Mouse (Mus musculus): ENCODE data around the gene Tacr2. TPM values are rescaled to one million over a fixed set of nuclear protein-coding genes. Genes with fewer than 3 reads are reported as not detected.

The Tacr2 gene
- total RNA-seq (2023) = not detected

DNA sequence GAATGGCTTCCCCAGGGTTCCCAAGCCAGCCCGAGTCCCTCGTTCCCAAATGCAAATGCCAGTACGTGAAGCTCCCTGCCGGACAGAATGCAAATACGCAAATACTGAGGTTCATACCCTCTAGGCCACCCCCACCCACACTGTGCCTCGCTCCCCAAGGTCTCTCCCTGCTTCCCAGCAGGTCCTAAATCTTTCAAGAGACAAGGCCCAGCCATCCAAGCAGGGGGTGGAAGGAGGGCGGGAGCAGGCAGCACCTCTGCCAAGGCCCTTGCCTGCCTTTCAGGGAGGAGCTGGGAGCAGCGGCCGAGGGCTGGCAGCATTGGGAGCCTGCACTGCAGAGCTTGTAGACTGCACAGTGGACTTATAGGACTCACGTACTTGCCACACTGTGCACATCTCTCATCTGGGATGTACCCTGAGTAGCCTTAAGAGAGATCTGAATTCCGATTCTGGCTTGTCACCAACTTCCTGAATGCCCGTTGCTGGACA lies at the start of gene Tacr2:
TSS of gene Tacr2 (plus strand) at position 439 of the 489 bp plus-strand sequence.

DNA sequence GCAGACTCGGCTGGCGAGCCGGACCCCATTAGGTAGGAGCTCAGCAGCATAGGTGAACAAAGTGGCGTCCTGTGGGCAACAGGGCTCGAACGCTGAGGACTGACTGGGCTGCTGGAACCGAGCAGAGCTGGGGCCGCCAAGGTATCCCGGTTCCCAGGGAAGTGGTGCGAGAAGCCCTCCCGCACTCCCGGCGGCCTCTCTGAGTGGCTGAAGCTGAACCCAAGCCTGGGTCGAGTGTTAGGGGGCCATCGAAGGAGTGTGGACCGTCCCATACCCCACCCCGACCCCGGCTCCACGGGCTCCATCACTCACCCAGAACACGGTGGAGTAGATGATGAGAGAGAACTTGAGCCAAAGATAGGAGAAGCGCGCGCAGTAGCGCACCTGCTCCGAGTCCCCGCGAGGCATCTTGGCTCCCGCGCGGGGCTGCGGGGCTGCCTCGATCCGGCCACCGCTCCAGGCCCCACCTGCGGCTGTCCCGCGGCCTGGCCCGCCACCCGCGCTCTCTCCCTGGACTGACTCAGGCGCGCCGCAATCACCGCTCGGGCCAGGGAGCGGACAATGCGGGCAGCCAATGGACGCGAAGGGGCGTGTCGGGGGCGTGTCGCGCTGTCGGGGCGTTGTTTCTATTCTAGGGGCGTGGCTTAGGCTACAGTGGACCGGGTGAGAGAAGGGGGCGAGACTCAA lies 21.4 kb upstream of the Tacr2 start, which contains the start of gene Tspan15:
TSS of gene Tspan15 (minus strand) at position 544 of the 687 bp plus-strand sequence.

Other genes starting within 250 kb of the Tacr2 start
- not detected for gene Neurog3, start 119.3 kb upstream of the Tacr2 start, total RNA-seq (2023)
- gene Fam241b, start 108.5 kb upstream of the Tacr2 start, total RNA-seq (2023) = not detected
- 10 to 100 TPM; 10.0 to 13.0 TPM for gene Tspan15, start 21.2 kb upstream of the Tacr2 start, total RNA-seq (2023)
- gene Hk1, start 127.5 kb downstream of the Tacr2 start, total RNA-seq (2023) = 10 to 100 TPM; 50.3 to 57.9 TPM
- not detected for gene Hkdc1, start 170.1 kb downstream of the Tacr2 start, total RNA-seq (2023)
- under 1 TPM in 1 of 2 experiments, not detected in 1; 0.27 TPM for gene 4930507D05Rik, start 197.1 kb downstream of the Tacr2 start, total RNA-seq (2023)
- gene Supv3l1, start 197.3 kb downstream of the Tacr2 start, total RNA-seq (2023) = 10 to 100 TPM; 16.4 to 17.3 TPM
- gene Vps26a, start 234.4 kb downstream of the Tacr2 start, total RNA-seq (2023) = 10 to 100 TPM; 66.6 to 80.0 TPM